Mouse (Mus musculus): ENCODE measurements at regions not wholly inside any gene's neighbourhood (a gene's known extent, or its start where the extent isn't known, plus 50 kb on each side); places are given as distances from the start of the nearest gene placed in this dataset.

GRCm38 (mm10) chr15:25135471-25136262 lies 277.9 kb downstream of the Basp1 start:
- no peak for DNase-seq (ENCODE audit: low spot score in 2 of 2)

GRCm38 (mm10) chr15:25130096-25130495 lies 283.5 kb downstream of the Basp1 start:
- DNase-seq (ENCODE audit: low spot score in 2 of 2): no peak

DNA sequence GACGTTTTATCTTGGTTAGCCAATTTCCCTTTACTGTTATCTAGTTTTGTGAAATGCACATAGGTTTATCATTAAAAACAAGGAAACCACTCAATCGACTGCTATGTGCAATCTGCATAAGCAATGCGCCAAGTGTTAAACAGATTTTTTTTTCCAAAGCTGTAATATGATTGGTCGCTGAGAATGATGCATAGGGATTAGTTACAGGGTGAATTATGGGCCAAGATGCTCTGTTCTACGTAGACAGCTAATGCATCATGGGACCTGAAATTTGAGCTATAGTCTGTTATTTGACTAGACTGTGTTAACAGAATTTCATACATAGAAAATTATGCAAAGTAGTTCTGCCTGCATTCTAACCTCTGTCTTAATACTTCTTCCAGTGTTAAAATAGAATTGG lies 284.0 kb downstream of the Basp1 start:
- DNase-seq (ENCODE audit: low spot score in 2 of 2): no peak

DNA sequence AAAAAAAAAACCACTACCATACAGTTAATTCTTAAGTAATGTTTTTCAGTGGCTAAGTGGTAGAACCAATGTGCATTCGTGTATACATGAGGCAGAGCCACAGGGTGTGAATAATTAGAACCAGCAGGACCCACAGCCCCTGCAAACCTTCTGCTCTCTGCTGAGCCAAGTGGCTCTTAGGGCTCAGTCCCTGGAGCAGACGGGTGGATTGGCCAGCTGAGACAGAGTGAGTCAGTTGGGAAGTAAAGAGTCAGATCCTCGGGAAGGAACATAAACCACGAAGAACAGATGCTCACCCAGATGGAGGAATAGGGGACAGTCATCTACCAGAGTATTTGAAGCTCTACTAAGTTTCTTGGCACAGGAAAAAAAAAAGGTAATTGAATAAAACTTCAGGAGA lies 293.1 kb downstream of the Basp1 start:
- DNase-seq (ENCODE audit: low spot score in 2 of 2): peak; percentile 36 to 44

- DNase-seq (ENCODE audit: low spot score in 2 of 2): no peak
Measured at GRCm38 (mm10) chr15:25117980-25118379, 295.6 kb downstream of the Basp1 start.

DNA sequence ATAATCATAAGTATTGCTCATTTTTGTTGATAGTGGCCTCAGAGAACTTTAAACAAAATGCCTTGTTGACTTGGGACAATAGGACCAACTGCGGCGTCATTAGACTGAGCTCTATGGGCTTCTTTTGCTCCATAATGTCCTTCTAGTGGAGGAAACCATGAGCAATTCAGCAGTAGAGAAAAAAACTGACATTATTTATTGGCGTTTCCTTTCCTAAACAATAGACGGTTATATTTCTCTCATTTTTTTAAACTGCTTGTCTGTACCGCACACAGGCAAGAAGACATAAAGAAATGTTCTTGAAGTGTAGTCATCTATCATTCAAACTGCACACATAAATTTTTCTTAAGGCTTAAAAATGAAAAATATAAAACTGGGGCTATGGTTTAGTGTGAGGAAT lies 310.8 kb downstream of the Basp1 start:
- DNase-seq (ENCODE audit: low spot score in 2 of 2): no peak

DNA sequence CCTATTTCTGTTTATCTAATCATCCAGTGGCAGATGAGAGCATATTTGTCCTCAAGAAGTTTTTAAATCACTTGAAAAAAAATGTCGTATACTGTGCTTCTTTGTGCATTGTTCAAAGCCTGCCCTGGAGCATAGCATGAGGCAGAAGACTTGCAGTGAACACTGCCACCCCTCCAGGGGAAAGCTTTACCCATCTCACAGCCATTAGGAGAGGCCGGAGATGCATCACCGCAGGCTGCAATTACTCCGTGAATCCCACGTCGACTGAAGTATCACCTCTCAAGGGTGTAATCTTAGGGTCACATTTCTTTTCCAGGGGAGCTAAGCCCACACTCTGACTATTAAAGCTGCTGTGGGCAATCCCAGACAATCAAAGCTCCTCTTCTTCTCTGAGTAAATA lies 319.8 kb downstream of the Basp1 start:
- DNase-seq (ENCODE audit: low spot score in 2 of 2): no peak

DNA sequence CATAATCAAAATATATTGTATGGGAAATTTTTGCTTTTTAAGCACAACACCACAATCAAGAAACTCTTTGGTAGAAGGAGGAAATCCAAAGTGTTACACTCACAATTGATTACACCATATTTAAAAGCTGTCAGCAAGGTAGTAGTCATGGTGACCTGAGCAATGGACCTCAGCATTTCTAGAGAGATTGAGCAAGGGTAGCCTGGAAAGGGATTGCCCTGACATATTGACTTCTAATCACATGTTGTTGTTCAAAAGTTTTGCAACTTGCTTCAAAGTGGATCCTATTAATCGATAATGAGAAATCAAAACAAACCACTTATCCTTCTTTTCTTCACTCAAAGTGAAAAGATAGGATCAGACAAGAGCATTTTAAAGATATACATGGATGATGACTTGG lies 343.9 kb downstream of the Basp1 start:
- DNase-seq (ENCODE audit: low spot score in 2 of 2): no peak

GRCm38 (mm10) chr15:25059347-25059746 lies 354.2 kb downstream of the Basp1 start:
- DNase-seq (ENCODE audit: low spot score in 2 of 2): no peak

GRCm38 (mm10) chr15:25047875-25048274 lies 365.7 kb downstream of the Basp1 start:
- peak in 1 of 2 experiments; percentile 64 for DNase-seq (ENCODE audit: low spot score in 2 of 2)

DNA sequence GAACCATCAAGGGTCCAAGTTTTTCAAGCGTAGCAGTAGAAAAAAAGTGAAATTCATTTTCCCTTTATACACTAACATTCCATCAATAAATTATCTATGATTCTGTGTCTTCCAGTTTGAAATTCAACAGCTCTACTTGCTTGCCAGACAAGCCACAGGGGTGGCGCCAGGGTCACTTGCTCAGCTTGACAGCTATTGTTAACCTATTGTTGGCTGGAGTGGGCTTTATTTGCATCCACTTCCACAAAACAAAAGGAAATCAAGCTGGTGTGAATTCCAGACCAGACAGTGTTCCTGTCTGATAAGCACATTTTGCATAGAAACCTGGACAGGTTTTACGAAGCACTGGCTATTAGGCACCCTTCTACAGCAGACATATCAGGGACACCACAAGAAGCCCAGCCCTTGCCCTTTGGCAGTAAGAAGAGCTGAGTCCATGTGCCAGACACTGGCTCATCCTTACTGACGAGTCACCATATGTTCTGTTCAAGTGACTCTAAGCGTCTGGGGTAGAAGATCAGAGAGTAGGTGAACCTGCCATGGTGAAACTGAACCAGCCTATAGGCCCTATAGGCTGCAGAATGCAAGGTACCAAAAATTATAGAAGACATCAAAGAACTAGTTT lies 366.9 kb downstream of the Basp1 start:
- no peak for DNase-seq (ENCODE audit: low spot score in 2 of 2)

DNA sequence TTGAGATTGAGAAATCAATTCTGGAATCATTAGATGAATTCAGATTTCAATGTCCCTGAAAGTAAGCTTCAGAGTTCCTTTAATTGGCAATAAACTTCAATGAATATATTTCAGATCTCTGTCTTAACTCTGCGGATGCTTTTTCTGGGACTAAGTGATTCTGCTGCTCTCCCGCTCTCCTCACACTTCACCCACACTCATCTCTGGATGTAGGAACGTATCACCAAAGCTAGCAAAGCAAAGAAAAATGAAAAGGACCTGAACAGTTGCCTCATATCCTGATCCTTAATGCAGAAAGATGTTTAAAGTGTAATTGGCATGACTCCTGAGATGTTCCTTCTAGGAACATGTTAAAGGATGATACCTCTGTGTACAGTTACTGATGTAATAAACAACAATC lies 377.3 kb downstream of the Basp1 start:
- no peak for DNase-seq (ENCODE audit: low spot score in 2 of 2)

DNA sequence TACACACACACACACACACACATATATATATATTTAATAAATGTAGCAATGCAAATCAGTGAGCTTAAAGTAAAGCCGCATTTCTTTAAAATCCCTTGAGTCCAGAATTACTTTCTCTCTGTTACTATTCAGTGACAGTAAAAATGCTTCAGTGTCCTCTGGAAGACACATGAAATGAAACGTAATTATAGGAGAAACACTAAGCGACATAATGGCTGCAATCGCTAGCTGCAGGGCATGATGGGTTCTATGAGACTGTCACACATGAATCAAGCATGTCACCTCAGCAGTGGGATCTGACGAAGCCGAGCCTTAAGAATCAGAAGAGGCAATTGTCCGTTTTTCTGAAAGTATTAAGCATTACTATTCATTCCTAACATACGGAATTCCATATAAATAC lies 385.7 kb downstream of the Basp1 start:
- DNase-seq (ENCODE audit: low spot score in 2 of 2): no peak

- peak; percentile 19 to 48 for DNase-seq (ENCODE audit: low spot score in 2 of 2)
Measured at GRCm38 (mm10) chr15:25026786-25027461, 386.6 kb downstream of the Basp1 start.

- no peak for DNase-seq (ENCODE audit: low spot score in 2 of 2)
Measured at GRCm38 (mm10) chr15:25026351-25026750, 387.2 kb downstream of the Basp1 start.

- DNase-seq (ENCODE audit: low spot score in 2 of 2): no peak
Measured at GRCm38 (mm10) chr15:25020916-25021315, 392.6 kb downstream of the Basp1 start.

GRCm38 (mm10) chr15:25019352-25019941 lies 394.1 kb downstream of the Basp1 start:
- DNase-seq (ENCODE audit: low spot score in 2 of 2): peak; percentile 21 to 44

- no peak for DNase-seq (ENCODE audit: low spot score in 2 of 2)
Measured at GRCm38 (mm10) chr15:25018937-25019336, 394.6 kb downstream of the Basp1 start.

DNA sequence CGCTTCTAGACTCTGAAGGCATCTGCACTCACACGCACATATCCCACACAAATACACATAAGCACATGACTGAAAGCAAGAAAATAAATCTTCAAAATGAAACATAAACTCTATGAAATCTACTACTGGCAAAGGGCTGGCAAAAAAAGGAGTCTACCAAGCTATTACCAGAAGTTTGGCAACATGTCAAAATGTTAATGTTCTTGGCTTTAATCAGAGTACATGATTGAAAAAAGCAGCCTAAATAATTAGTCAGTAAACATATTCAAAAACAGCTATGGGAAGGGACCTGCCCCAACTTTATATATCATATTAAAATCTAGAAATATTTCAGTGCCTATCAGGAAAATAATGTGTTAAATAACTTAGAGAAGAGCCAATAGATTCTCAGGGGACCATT lies 405.8 kb downstream of the Basp1 start:
- DNase-seq (ENCODE audit: low spot score in 2 of 2): no peak

DNA sequence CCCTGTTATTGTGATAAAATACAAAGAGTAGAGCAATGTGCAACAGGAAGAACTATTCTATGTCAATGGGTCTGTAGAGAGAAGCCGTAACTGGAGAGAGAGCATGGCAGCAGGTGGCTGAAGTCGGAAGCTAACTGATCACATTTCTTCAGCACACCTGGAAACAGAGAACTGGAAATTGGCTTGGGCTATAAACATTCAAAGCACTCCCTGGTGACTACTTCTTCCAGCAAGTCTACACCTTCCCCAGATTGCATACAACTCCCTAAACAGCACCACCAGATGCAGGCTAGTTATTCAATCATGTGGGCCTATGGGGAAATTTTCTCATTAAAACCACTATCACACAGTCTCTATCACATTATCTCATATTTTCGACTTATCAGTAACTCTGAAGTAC lies 413.4 kb downstream of the Basp1 start:
- DNase-seq (ENCODE audit: low spot score in 2 of 2): no peak

- DNase-seq (ENCODE audit: low spot score in 2 of 2): no peak
Measured at GRCm38 (mm10) chr15:24993325-24993673, 420.3 kb downstream of the Basp1 start.

All from left cerebral cortex, adult 18-20 months (tissue).